Mouse (Mus musculus): Measurements from ENCODE around the gene Serpini1.

- TF ChIP-seq CTCF (conservative IDR thresholded peaks at IDR 0.05; ENCODE audit: insufficient read depth, insufficient read length, low read depth, low read length) (peak; percentile 58), POLR2A (IDR thresholded peaks at IDR 0.05; ENCODE audit: low read depth, low read length) (no peak)
These were observed 39.6 kb upstream of the Serpini1 start for GRCm38 (mm10) chr3:75517631-75518250.

All from kidney, adult 2 months (tissue).